Mouse (Mus musculus): ENCODE data around the gene Hnrnpll.
A peak's percentile ranks its signal among the peaks of the same experiment; 100 is the strongest.
"Not testable (repeated sequence)": the region's sequence is repeated elsewhere in the genome, so short reads cannot be mapped to it uniquely, and the experiment has no call there.

Hnrnpll gene

GRCm38 (mm10) chr17:80059731-80060130 lies 2.4 kb downstream of the Hnrnpll start:
- DNase-seq (ENCODE audit: low spot score in 2 of 2) = no peak

- DNase-seq (ENCODE audit: low spot score in 2 of 2) = no peak
Measured at GRCm38 (mm10) chr17:80058501-80058900, 3.6 kb downstream of the Hnrnpll start.

- no peak for DNase-seq (ENCODE audit: low spot score in 2 of 2)
Measured at GRCm38 (mm10) chr17:80053931-80054734, 8.0 kb downstream of the Hnrnpll start.

GRCm38 (mm10) chr17:80051682-80052081 lies 10.5 kb downstream of the Hnrnpll start:
- DNase-seq (ENCODE audit: low spot score in 2 of 2) = no peak

- not testable (repeated sequence) for DNase-seq (ENCODE audit: low spot score in 2 of 2)
Measured at GRCm38 (mm10) chr17:80049300-80049699, 12.8 kb downstream of the Hnrnpll start.

GRCm38 (mm10) chr17:80048230-80048629 lies 13.9 kb downstream of the Hnrnpll start:
- DNase-seq (ENCODE audit: low spot score in 2 of 2) = no peak

- DNase-seq (ENCODE audit: low spot score in 2 of 2) = no peak
Measured at GRCm38 (mm10) chr17:80041739-80042138, 20.4 kb downstream of the Hnrnpll start.

- DNase-seq (ENCODE audit: low spot score in 2 of 2) = no peak
Measured at GRCm38 (mm10) chr17:80028675-80029074, 33.5 kb downstream of the Hnrnpll start.

GRCm38 (mm10) chr17:80026189-80026936 lies 35.8 kb downstream of the Hnrnpll start:
- DNase-seq (ENCODE audit: low spot score in 2 of 2) = no peak

- DNase-seq (ENCODE audit: low spot score in 2 of 2) = no peak
Measured at GRCm38 (mm10) chr17:80022090-80022489, 40.0 kb downstream of the Hnrnpll start.

GRCm38 (mm10) chr17:80020495-80020894 lies 41.6 kb downstream of the Hnrnpll start:
- DNase-seq (ENCODE audit: low spot score in 2 of 2) = no peak

GRCm38 (mm10) chr17:80018976-80019541 lies 43.1 kb downstream of the Hnrnpll start:
- DNase-seq (ENCODE audit: low spot score in 2 of 2) = no peak

GRCm38 (mm10) chr17:80018239-80018975 lies 43.7 kb downstream of the Hnrnpll start:
- DNase-seq (ENCODE audit: low spot score in 2 of 2) = no peak

GRCm38 (mm10) chr17:80017389-80017788 lies 44.7 kb downstream of the Hnrnpll start:
- peak; percentile 38 to 54 for DNase-seq (ENCODE audit: low spot score in 2 of 2)

GRCm38 (mm10) chr17:80016400-80016799 lies 45.7 kb downstream of the Hnrnpll start:
- DNase-seq (ENCODE audit: low spot score in 2 of 2) = not testable (repeated sequence)

GRCm38 (mm10) chr17:80014361-80014809 lies 47.7 kb downstream of the Hnrnpll start:
- no peak for DNase-seq (ENCODE audit: low spot score in 2 of 2)

GRCm38 (mm10) chr17:80009926-80010325 lies 52.2 kb downstream of the Hnrnpll start:
- DNase-seq (ENCODE audit: low spot score in 2 of 2) = no peak

- peak; percentile 38 to 64 for DNase-seq (ENCODE audit: low spot score in 2 of 2)
Measured at GRCm38 (mm10) chr17:80008847-80009246, 53.3 kb downstream of the Hnrnpll start.

GRCm38 (mm10) chr17:80004345-80005239 lies 57.5 kb downstream of the Hnrnpll start:
- peak; percentile 35 to 48 for DNase-seq (ENCODE audit: low spot score in 2 of 2)

- not testable (repeated sequence) for DNase-seq (ENCODE audit: low spot score in 2 of 2)
Measured at GRCm38 (mm10) chr17:80003851-80004250, 58.3 kb downstream of the Hnrnpll start.

Data from frontal cortex, postnatal 10 days (tissue).